Mouse (Mus musculus) retina, adult 2 months (tissue): ENCODE data around the gene Tnc.

ENCODE experiments used
- DNase-seq: peaks from one replicate; pipeline ENCODE4 v3.0.0-alpha.2; 2012; ENCODE audit warnings: low read depth, low spot score

The Tnc gene

GRCm38 (mm10) chr4:64025591-64025990 lies 21.2 kb downstream of the Tnc start:
- DNase-seq = no peak

GRCm38 (mm10) chr4:64024041-64024779 lies 22.6 kb downstream of the Tnc start:
- no peak for DNase-seq

DNA sequence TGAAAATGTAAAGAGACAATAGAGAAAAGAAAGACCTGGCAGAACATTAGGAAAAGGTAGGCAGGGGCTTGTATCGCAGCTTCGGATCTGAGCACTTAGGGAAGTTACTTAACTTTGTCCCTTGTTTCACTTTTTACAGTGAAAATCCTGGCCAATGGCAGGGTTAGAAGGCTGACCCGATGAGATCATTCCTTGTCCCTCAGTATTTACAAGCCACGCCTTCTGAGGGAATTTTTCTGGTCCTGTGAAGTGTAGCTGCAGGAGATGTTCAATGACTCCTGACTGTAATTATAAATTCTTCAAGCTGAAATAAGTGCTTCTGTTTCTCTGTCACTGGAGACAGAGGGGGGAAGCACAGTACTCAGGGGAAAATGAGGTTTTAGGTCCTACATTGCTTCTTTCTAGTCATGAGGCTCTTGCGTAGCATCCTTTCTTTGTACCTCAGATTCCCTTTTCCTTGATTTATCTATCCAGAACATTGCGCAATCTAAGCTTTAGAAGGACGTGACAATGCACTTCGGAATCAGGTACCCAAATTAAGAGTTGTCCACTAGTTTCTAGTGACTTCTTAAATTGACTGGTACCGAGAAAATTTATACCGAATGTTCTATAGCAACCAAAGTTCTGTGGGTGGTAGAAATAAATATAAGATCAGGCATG lies 25.8 kb downstream of the Tnc start:
- no peak for DNase-seq

- no peak for DNase-seq
Observed at GRCm38 (mm10) chr4:64020151-64020550, 26.7 kb downstream of the Tnc start.

DNA sequence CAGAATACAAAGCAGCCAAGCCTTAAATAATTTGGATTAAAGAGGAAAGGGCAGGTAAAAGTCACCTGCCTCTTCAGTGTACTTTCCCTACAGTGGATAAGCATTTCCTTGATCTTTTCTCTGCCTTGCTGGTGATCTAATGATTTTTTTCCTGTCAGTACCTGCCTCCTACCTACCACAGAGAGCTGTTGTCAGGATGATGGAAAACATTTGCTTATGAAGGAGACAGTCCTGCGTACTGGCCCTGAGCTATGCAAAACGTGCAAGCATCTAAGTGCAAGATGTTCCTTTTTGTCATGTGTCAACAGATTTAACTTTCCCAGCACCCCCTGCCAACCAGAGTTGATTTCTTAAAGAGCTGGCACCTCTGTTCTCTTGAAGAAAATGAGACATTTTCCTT lies 35.5 kb downstream of the Tnc start:
- no peak for DNase-seq

GRCm38 (mm10) chr4:64009936-64010335 lies 36.9 kb downstream of the Tnc start:
- no peak for DNase-seq

GRCm38 (mm10) chr4:64005198-64005597 lies 41.6 kb downstream of the Tnc start:
- no peak for DNase-seq

GRCm38 (mm10) chr4:64003677-64004076 lies 43.1 kb downstream of the Tnc start:
- no peak for DNase-seq

GRCm38 (mm10) chr4:64002168-64002567 lies 44.6 kb downstream of the Tnc start:
- no peak for DNase-seq

DNA sequence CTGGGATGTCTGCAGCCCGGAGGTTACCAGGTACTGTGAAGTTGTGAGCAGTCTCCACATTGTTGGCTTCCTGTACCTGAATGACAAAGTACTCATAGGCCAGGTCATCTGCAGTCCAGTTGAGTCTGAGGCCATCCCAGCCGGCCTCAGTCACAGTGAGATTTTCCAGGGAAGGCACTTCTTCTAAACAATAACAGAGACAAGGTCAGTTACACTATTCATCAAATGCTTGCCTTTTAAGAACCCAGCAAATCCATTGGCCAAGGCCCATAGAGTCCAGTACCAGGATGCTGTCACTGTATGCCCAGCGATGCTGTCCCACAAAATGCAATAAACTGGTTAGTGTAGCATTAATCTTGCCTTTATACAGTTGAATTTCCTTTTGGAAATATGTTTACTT lies 46.0 kb downstream of the Tnc start:
- no peak for DNase-seq

DNA sequence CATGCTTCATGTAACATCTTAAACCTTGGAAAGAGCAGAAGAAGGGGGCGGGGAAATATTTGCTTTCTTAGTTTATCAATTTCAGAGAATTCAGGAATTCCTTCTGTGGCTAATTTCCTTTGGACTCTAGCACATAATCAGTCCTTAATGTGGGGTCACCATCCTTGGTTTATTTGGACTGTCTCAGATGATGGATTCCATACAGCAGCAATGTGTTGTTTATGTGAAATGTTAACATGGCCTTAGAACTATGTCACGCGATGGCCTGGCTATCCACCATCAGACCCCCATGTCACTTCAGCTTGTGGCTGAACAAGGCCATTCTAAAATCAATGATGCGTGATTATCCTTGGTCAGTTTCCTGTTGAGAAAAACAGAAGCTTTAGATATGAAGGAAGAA lies 46.5 kb downstream of the Tnc start:
- no peak for DNase-seq

DNA sequence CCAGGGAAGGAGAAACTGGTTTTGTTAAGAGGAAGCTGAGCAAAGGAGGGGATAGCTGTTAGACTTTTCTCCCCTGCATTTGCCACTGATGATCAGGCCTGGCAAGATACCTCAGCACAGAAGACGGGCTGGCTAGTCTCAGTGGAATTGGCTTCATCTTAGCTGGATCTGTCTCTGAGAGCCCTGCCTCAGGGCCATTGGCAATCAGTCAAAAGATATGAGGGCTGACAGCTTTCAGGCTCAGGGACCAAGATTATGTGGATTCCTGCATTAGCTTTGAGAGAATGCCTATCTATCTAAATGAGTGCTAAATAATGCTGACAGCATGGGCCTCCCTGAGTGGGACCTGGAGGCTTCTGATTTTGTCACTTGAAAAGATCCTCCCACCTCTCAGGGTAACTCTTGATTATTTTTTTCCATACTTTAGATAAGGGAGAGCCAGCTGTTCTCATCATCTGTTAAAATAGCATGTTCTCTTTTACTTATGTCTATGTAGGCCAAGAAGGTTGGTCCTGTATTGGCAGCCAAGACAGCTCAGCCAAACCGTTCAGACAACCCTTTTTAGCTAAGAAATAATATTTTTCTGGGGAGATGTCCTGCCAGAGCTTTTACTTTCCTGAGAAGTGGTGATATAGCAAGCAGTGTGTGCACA lies 53.2 kb downstream of the Tnc start:
- DNase-seq = no peak

DNA sequence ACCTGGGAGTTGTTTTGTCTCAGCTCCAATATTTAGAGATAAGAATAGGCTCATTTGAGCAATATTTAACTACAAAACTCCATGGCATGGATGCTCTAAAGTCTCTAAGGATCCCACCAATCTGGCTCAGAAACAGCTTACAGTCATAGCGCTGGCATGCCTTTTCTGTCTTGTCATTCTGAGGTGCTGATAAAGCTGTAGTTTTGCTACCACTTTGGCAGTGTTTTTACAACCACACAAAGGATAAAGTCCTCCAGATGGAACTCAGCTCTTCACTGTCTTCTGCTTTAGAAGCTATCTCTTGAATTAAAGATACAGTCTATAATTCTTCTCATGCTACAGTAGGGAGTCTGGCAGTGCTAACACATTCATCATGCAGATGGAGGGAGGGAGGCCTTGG lies 56.6 kb downstream of the Tnc start:
- DNase-seq = no peak

DNA sequence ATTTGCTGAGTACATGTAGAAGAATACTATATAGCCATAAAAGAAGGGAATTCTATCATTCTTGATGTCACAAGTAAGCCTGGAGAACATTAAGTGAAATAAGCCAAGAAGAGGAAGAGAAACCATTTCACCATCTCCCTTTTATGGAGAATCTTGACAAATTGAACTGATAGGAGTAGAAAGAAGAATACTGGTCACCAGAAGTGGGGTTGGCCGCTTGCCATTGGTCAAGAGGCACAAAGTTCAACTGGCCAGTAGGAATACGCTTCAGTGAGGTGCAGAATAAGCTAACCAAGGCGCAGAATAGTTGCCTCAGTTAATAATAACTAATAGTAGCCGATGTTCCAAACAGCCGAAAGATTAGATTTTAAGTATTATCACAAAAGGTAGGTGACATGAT lies 58.7 kb downstream of the Tnc start:
- no peak for DNase-seq

DNA sequence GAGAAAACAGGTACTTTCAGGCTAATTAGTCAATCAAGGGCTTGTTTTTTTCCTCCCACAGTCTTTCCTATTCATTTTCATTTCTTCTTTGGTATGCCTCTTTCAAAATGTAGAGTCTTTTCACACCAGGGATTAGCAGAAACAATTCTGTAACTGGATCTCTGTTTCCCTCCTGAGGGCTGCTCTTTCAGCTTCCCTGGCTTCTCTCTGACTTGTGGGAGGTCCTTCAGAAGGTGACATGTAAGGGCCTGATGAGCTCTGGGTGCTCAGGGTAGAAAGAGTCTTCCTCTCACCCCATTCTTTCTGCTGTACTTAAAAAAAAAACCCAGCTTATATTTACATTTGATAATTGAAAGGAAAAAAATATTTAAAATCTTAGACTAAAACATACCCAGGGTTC lies 60.2 kb downstream of the Tnc start:
- no peak for DNase-seq

DNA sequence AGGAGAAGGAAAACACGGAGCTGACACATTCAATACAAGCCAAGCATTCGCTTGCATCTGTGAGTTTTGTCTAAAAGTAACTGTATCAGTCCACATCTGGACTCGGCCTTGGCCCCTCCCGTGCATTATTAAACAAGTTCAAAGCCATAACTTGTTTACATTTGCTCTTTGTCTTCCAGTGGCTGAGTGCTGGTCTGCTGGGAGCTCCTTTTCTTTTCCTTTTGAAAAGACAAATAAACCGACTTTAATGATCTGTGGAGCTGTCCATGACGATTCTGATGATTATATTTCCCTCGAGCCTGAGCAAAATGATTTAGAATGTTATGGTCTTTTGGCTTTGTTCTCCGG lies 63.7 kb downstream of the Tnc start:
- DNase-seq = no peak

GRCm38 (mm10) chr4:63982425-63983097 lies 64.3 kb downstream of the Tnc start:
- DNase-seq = no peak

GRCm38 (mm10) chr4:63980211-63980794 lies 66.5 kb downstream of the Tnc start:
- DNase-seq = no peak

DNA sequence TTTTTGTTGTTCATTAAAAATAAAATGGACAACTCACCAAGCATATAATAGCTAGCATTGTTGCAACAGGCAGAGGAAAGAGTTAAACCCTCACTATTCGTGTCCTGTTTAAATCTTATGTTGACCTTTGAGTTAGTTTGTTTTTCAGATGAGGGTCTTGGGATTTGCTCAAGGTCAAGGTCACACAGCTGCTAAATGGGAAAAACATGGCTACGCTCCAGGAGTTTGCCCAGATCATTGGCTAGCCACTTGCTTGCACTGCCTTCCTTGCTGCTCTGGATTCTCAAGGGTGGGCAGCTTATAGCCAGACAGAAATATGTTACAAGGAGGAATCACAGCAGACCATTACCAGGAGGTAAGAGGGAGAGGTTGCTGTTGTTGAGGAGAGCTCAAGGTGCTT lies 67.2 kb downstream of the Tnc start:
- no peak for DNase-seq

DNA sequence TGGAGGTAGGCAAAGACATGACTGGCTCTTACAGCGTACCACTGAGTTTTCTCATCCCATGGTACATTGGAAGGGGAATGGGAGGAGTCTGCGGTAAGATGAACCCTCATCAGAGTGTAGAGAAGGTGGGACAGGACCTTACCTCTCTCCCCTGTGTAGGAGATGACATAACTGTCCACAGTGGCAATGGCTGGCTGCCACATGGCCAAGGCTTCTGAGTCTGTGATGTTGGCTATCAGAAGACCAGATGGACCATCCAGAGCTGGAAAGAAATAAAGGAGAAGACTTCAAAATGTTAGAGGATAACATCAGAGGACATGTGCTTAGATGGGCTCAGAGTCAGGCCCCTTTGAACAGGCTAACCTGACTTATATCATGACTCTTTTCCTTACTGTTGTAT lies 74.3 kb downstream of the Tnc start:
- DNase-seq = no peak

- no peak for DNase-seq
Observed at GRCm38 (mm10) chr4:63971762-63972161, 75.1 kb downstream of the Tnc start.

DNA sequence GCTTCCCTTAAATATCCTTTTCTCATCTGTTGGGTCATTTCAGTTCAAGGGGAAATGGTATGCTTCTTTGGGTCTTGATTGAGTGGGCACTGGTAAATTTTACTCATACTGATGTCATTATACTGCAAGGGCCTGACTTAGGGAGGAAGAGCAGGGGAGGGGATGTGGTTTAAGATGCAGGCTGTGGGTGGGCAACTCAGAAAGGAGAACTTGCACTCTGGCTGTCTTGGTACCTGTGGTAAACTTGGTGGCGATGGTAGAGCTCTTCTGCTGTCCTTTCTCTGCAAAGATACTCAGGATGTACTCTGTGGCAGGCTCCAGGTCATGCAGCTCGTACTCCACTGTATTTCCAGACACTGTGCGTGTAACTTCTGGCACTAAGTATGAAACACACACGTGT lies 75.9 kb downstream of the Tnc start:
- DNase-seq = no peak
